Mouse (Mus musculus): ENCODE results near the gene Olfr692.
"Not testable (repeated sequence)": the region's sequence is repeated elsewhere in the genome, so short reads cannot be mapped to it uniquely, and the experiment has no call there.

DNA sequence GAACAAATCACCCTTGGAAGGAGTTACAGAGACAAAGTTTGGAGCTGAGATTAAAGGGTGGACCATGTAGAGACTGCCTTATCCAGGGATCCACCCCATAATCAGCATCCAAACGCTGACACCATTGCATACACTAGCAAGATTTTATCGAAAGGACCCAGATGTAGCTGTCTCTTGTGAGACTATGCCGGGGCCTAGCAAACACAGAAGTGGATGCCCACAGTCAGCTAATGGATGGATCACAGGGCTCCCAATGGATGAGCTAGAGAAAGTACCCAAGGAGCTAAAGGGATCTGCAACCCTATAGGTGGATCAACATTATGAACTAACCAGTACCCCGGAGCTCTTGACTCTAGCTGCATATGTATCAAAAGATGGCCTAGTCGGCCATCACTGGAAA is 12.0 kb upstream of the Olfr692 start:
- not testable (repeated sequence) for TF ChIP-seq CTCF, EP300 (IDR thresholded peaks at IDR 0.05; ENCODE audit: low read depth)
